Mouse (Mus musculus) hindbrain, embryonic 10.5 days (tissue): ENCODE measurements around the gene Edem1. TPM values are rescaled to one million over a fixed set of nuclear protein-coding genes. Genes with fewer than 3 reads are reported as not detected.

Experiments
- DNase-seq: peaks from one replicate; pipeline ENCODE4 v3.0.0-alpha.2; 2017; ENCODE audit warnings: low spot score
- H3K27ac ChIP-seq: fragments of 300-500 bp; sonication (generic); 2 replicates; pipeline ENCODE4 v1.5.1; 2016; ENCODE audit warnings: mild to moderate bottlenecking, moderate library complexity
- H3K27me3 ChIP-seq: fragments of 300-500 bp; sonication (generic); 2 replicates; pipeline ENCODE4 v1.6.1; 2016; ENCODE audit warnings: mild to moderate bottlenecking; ENCODE audit not compliant: poor library complexity, insufficient read depth, severe bottlenecking
- H3K36me3 ChIP-seq: fragments of 300-500 bp; sonication (generic); 2 replicates; pipeline ENCODE4 v1.6.1; 2016; ENCODE audit warnings: mild to moderate bottlenecking, moderate library complexity
- H3K4me1 ChIP-seq: fragments of 300-500 bp; sonication (generic); replicated peaks from 2 replicates; pipeline ENCODE4 v1.6.1; 2016; ENCODE audit warnings: mild to moderate bottlenecking
- H3K4me3 ChIP-seq: fragments of 300-500 bp; sonication (generic); 2 replicates; pipeline ENCODE4 v1.5.1; 2016; ENCODE audit warnings: mild to moderate bottlenecking, moderate library complexity
- H3K9me3 ChIP-seq: fragments of 300-500 bp; sonication (generic); 2 replicates; pipeline ENCODE4 v1.6.1; 2016; ENCODE audit warnings: mild to moderate bottlenecking, moderate library complexity
- WGBS: fragments of 180-500 bp; shearing (Covaris S2); methylation state at CpG from one replicate; pipeline ENCODE4 v1.1.7; 2016; 5-methylcytosine and 5-hydroxymethylcytosine counted together
- polyA plus RNA-seq: library from polyadenylated mRNA; unstranded; fragments of >200 nt; fragmentation: Nextera tagmentation; extraction: Ambion mirVana; gene quantifications from 2 replicates; pipeline ENCODE4 v1.2.1, GENCODE M21; 2016

Edem1 gene
- polyA plus RNA-seq, 1 experiment from 2014 or later: 16.8 TPM

DNA sequence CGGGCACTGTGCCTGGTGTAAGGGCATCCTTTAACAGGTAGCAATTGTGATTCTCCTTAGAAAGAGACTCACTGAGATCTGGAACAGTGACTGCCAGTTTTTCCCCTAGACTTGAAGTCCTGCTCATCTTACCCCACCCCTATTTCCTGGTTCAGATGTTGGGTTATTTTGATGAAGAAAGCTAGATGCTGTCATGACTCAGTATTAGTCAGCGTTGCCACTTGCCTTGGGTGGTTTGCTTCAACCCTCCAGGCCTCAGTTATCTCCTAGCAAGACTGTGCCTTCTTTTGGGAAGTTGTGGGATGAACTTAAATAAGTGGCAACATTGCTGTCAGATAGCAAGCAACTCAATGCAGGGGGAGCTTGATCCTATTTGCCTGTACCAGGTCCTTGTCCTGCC lies 66.7 kb downstream of the Edem1 start:
- WGBS: 85% methylated on average over 2 of the region's 2 CpGs
- Histone ChIP-seq H3K4me1 (no peaks in the 10 kb centered on the region), H3K4me3 (no peak overlapping the region), H3K9me3 (no peaks in the 10 kb centered on the region), H3K36me3 (no peaks in the 10 kb centered on the region), H3K27ac (no peak overlapping the region), H3K27me3 (no peaks in the 10 kb centered on the region)
- no peak for DNase-seq

DNA sequence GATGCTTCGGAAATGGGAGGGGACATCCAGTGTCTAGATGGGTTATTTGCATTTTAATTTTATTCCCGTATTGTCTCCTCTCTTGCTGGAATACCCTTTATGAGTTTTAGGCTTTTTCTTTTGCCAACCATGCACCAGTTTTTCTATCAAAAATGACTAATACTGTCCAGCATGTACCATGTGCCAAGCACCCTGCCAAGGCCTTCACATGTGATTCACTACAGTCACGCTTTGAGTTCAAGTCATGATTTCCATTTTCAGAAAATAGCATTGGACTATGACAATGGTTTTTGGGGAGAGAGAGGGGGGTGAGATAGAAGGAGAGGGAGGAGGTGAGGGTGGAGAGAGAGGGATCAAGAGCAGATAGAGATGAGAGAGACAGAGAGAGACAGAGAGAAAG lies 67.5 kb downstream of the Edem1 start:
- no peaks in the 10 kb centered on the region for H3K4me1 ChIP-seq
- H3K27me3 ChIP-seq: no peaks in the 10 kb centered on the region
- WGBS: 90% methylated on average over 3 of the region's 3 CpGs
- no peak overlapping the region for H3K4me3 ChIP-seq
- H3K27ac ChIP-seq: no peak overlapping the region
- no peak for DNase-seq
- H3K36me3 ChIP-seq: no peaks in the 10 kb centered on the region
- no peaks in the 10 kb centered on the region for H3K9me3 ChIP-seq

- Histone ChIP-seq H3K9me3 (no peaks in the 10 kb centered on the region), H3K36me3 (no peaks in the 10 kb centered on the region), H3K27me3 (no peaks in the 10 kb centered on the region), H3K4me3 (no peak overlapping the region), H3K27ac (no peak overlapping the region), H3K4me1 (no peaks in the 10 kb centered on the region)
- no peak for DNase-seq
- WGBS: 84% methylated on average over 8 of the region's 8 CpGs
Observed at GRCm38 (mm10) chr6:108896525-108897087, 68.2 kb downstream of the Edem1 start.

DNA sequence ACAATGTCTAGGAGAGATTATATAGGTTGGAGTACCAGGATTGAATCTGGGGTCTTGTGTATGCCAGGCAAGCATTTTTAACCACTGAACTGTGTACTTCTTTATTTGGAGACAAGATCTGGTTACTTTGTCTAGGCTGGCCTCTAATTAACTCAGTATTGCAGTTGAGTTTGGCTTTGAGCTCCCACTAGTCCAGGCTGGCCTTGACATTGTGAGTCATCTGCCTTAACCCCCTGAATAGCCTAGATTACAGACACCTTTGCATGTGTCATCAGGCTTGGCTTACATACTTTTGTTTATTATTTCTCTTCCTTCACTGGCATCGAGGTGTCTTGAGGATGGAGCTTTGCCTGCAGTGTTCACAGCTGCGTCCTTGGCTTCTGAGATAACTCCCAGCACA lies 70.8 kb downstream of the Edem1 start:
- H3K4me1 ChIP-seq: no peaks in the 10 kb centered on the region
- H3K4me3 ChIP-seq: no peak overlapping the region
- DNase-seq: no peak
- H3K27ac ChIP-seq: no peak overlapping the region
- no peaks in the 10 kb centered on the region for H3K36me3 ChIP-seq
- H3K27me3 ChIP-seq: no peaks in the 10 kb centered on the region
- H3K9me3 ChIP-seq: no peaks in the 10 kb centered on the region
- 70% methylated on average over 2 of the region's 2 CpGs for WGBS

GRCm38 (mm10) chr6:108902124-108902523 lies 73.7 kb downstream of the Edem1 start:
- Histone ChIP-seq H3K36me3 (no peaks in the 10 kb centered on the region), H3K27me3 (no peaks in the 10 kb centered on the region), H3K4me3 (no peak overlapping the region), H3K9me3 (no peaks in the 10 kb centered on the region), H3K27ac (no peak overlapping the region), H3K4me1 (no peaks in the 10 kb centered on the region)
- DNase-seq: no peak

GRCm38 (mm10) chr6:108903280-108903679 lies 74.8 kb downstream of the Edem1 start:
- 92% methylated on average over 4 of the region's 4 CpGs for WGBS
- H3K4me1 ChIP-seq: no peaks in the 10 kb centered on the region
- DNase-seq: no peak
- no peak overlapping the region for H3K27ac ChIP-seq
- no peaks in the 10 kb centered on the region for H3K36me3 ChIP-seq
- no peaks in the 10 kb centered on the region for H3K27me3 ChIP-seq
- H3K4me3 ChIP-seq: no peak overlapping the region
- no peaks in the 10 kb centered on the region for H3K9me3 ChIP-seq

- no peak for DNase-seq
- Histone ChIP-seq H3K4me1 (no peaks in the 10 kb centered on the region), H3K27ac (no peak overlapping the region), H3K4me3 (no peak overlapping the region), H3K27me3 (no peaks in the 10 kb centered on the region), H3K36me3 (no peaks in the 10 kb centered on the region), H3K9me3 (no peaks in the 10 kb centered on the region)
- 67% methylated on average over 1 of the region's 1 CpGs for WGBS
Observed at GRCm38 (mm10) chr6:108906539-108906938, 78.1 kb downstream of the Edem1 start.

Other genes starting within 250 kb of the Edem1 start
- gene Bhlhe40, start 168.0 kb upstream of the Edem1 start, polyA plus RNA-seq: 1.7 and 1.9 TPM in 2 replicates
- 63.5 and 65.9 TPM in 2 replicates for gene Arl8b, start 45.5 kb upstream of the Edem1 start, polyA plus RNA-seq